Mouse (Mus musculus): Measurements from ENCODE around the gene Spatc1l. TPM values are rescaled to one million over a fixed set of nuclear protein-coding genes. Genes with fewer than 3 reads are reported as not detected.

Spatc1l gene
- not detected in 2 replicates for polyA plus RNA-seq (2014; fragmentation: Nextera tagmentation; extraction: Ambion mirVana)

- Histone ChIP-seq H3K27me3 (ENCODE audit: control insufficient read depth, insufficient read depth, low read length) (no peaks in the 10 kb centered on the region), H3K4me2 (ENCODE audit: low read length) (no peak within 1 kb of the TSS), H3K4me3 (ENCODE audit: control insufficient read depth in 1 of 2, insufficient read depth in 1 of 2, low read depth in 1 of 2, low read length in 2 of 2) (no peak within 1 kb of the TSS), H3K4me1 (ENCODE audit: control insufficient read depth in 2 of 2, insufficient read depth in 2 of 2, low read length in 2 of 2) (no peaks in the 10 kb centered on the region), H3K9ac (ENCODE audit: low read length) (no peak within 1 kb of the TSS), H3K27ac (replicated peaks in 1 of 2; ENCODE audit: control insufficient read depth in 1 of 2, insufficient read depth in 1 of 2, low read depth in 2 of 2, low read length in 2 of 2) (no peak within 1 kb of the TSS), H3K9me3 (ENCODE audit: control insufficient read depth, low read length) (no peaks in the 10 kb centered on the region), H3K36me3 (ENCODE audit: control insufficient read depth, insufficient read depth, low read length) (no peaks in the 10 kb centered on the region)
- ATAC-seq (ENCODE audit: insufficient number of reproducible peaks, insufficient read depth, low FRiP score, low read depth) = no peak
- 81% methylated on average over 10 of the region's 10 CpGs for WGBS
Observed at GRCm38 (mm10) chr10:76561972-76562371, at the start of gene Spatc1l. Gene Spatc1l, plus strand, starts transcription at chr10:76562272.

- Histone ChIP-seq H3K4me3 (ENCODE audit: control insufficient read depth in 1 of 2, insufficient read depth in 1 of 2, low read depth in 1 of 2, low read length in 2 of 2) (no peak overlapping the region), H3K27me3 (ENCODE audit: control insufficient read depth, insufficient read depth, low read length) (no peaks in the 10 kb centered on the region), H3K27ac (replicated peaks in 1 of 2; ENCODE audit: control insufficient read depth in 1 of 2, insufficient read depth in 1 of 2, low read depth in 2 of 2, low read length in 2 of 2) (no peak overlapping the region), H3K4me2 (ENCODE audit: low read length) (no peak overlapping the region), H3K9me3 (ENCODE audit: control insufficient read depth, low read length) (no peaks in the 10 kb centered on the region; the same call in 1 of the 2 replicates), H3K36me3 (ENCODE audit: control insufficient read depth, insufficient read depth, low read length) (peaks cover 72% of the 10 kb centered on the region), H3K9ac (ENCODE audit: low read length) (no peak overlapping the region), H3K4me1 (ENCODE audit: control insufficient read depth in 2 of 2, insufficient read depth in 2 of 2, low read length in 2 of 2) (no peaks in the 10 kb centered on the region)
- peak; percentile 69 for ATAC-seq (ENCODE audit: insufficient number of reproducible peaks, insufficient read depth, low FRiP score, low read depth)
- 30% methylated on average over 5 of the region's 5 CpGs for WGBS
Observed at GRCm38 (mm10) chr10:76512965-76513583, 49.0 kb upstream of the Spatc1l start.

- WGBS = under 1% methylated on average over 11 of the region's 11 CpGs
- Histone ChIP-seq H3K4me2 (ENCODE audit: low read length) (peak overlapping the region; percentile 90), H3K36me3 (ENCODE audit: control insufficient read depth, insufficient read depth, low read length) (peaks cover 26% of the 10 kb centered on the region), H3K27ac (replicated peaks in 1 of 2; ENCODE audit: control insufficient read depth in 1 of 2, insufficient read depth in 1 of 2, low read depth in 2 of 2, low read length in 2 of 2) (no peak overlapping the region), H3K9ac (ENCODE audit: low read length) (peak overlapping the region; percentile 66), H3K27me3 (ENCODE audit: control insufficient read depth, insufficient read depth, low read length) (no peaks in the 10 kb centered on the region), H3K9me3 (ENCODE audit: control insufficient read depth, low read length) (no peaks in the 10 kb centered on the region), H3K4me1 (ENCODE audit: control insufficient read depth in 2 of 2, insufficient read depth in 2 of 2, low read length in 2 of 2) (0 out of 4 replicates have a peak, but pooled peaks cover 2 to 7% of the 10 kb centered on the region in 2 experiments), H3K4me3 (ENCODE audit: control insufficient read depth in 1 of 2, insufficient read depth in 1 of 2, low read depth in 1 of 2, low read length in 2 of 2) (peak overlapping the region; percentile 56 to 70)
- no peak; the same call in 1 of the 2 replicates for ATAC-seq (ENCODE audit: insufficient number of reproducible peaks, insufficient read depth, low FRiP score, low read depth)
Observed at GRCm38 (mm10) chr10:76530922-76531321, 31.1 kb upstream of the Spatc1l start.

GRCm38 (mm10) chr10:76531375-76531774 is 30.7 kb upstream of the Spatc1l start, which contains the start of gene Lss:
Gene Lss, plus strand, starts transcription at chr10:76531588.
- H3K4me1 ChIP-seq (ENCODE audit: control insufficient read depth in 2 of 2, insufficient read depth in 2 of 2, low read length in 2 of 2) = 0 out of 4 replicates have a peak, but pooled peaks cover 2 to 7% of the 10 kb centered on the region in 2 experiments

GRCm38 (mm10) chr10:76531828-76532227 is 30.2 kb upstream of the Spatc1l start:
- H3K9me3 ChIP-seq (ENCODE audit: control insufficient read depth, low read length) = no peaks in the 10 kb centered on the region
- H3K27me3 ChIP-seq (ENCODE audit: control insufficient read depth, insufficient read depth, low read length) = no peaks in the 10 kb centered on the region
- peak overlapping the region; percentile 74 for H3K9ac ChIP-seq (ENCODE audit: low read length)
- ATAC-seq (ENCODE audit: insufficient number of reproducible peaks, insufficient read depth, low FRiP score, low read depth) = no peak
- H3K4me2 ChIP-seq (ENCODE audit: low read length) = peak overlapping the region; percentile 90
- 1% methylated on average over 14 of the region's 14 CpGs for WGBS
- H3K4me3 ChIP-seq (ENCODE audit: control insufficient read depth in 1 of 2, insufficient read depth in 1 of 2, low read depth in 1 of 2, low read length in 2 of 2) = peak overlapping the region; percentile 56 to 70
- peaks cover 33% of the 10 kb centered on the region for H3K36me3 ChIP-seq (ENCODE audit: control insufficient read depth, insufficient read depth, low read length)
- 0 out of 4 replicates have a peak, but pooled peaks cover 2 to 7% of the 10 kb centered on the region in 2 experiments for H3K4me1 ChIP-seq (ENCODE audit: control insufficient read depth in 2 of 2, insufficient read depth in 2 of 2, low read length in 2 of 2)
- peak overlapping the region; percentile 28 to 48; a peak in 3 of 4 replicates for H3K27ac ChIP-seq (replicated peaks in 1 of 2; ENCODE audit: control insufficient read depth in 1 of 2, insufficient read depth in 1 of 2, low read depth in 2 of 2, low read length in 2 of 2)

More at GRCm38 (mm10) chr10:76531375-76531774, 30.7 kb upstream of the Spatc1l start, which contains the start of gene Lss:
- H3K4me2 ChIP-seq (ENCODE audit: low read length) = peak within 1 kb of the TSS; percentile 90
- WGBS = under 1% methylated on average over 37 of the region's 37 CpGs
- H3K27ac ChIP-seq (replicated peaks in 1 of 2; ENCODE audit: control insufficient read depth in 1 of 2, insufficient read depth in 1 of 2, low read depth in 2 of 2, low read length in 2 of 2) = peak within 1 kb of the TSS; percentile 28 to 48; a peak in 3 of 4 replicates
- ATAC-seq (ENCODE audit: insufficient number of reproducible peaks, insufficient read depth, low FRiP score, low read depth) = peak; percentile 99
- H3K9ac ChIP-seq (ENCODE audit: low read length) = peak within 1 kb of the TSS; percentile 74
- peak within 1 kb of the TSS; percentile 56 to 70 for H3K4me3 ChIP-seq (ENCODE audit: control insufficient read depth in 1 of 2, insufficient read depth in 1 of 2, low read depth in 1 of 2, low read length in 2 of 2)
- no peaks in the 10 kb centered on the region for H3K27me3 ChIP-seq (ENCODE audit: control insufficient read depth, insufficient read depth, low read length)
- H3K9me3 ChIP-seq (ENCODE audit: control insufficient read depth, low read length) = no peaks in the 10 kb centered on the region
- peaks cover 30% of the 10 kb centered on the region for H3K36me3 ChIP-seq (ENCODE audit: control insufficient read depth, insufficient read depth, low read length)

GRCm38 (mm10) chr10:76535526-76535925 is 26.5 kb upstream of the Spatc1l start:
- Histone ChIP-seq H3K4me3 (ENCODE audit: control insufficient read depth in 1 of 2, insufficient read depth in 1 of 2, low read depth in 1 of 2, low read length in 2 of 2) (no peak overlapping the region), H3K27ac (replicated peaks in 1 of 2; ENCODE audit: control insufficient read depth in 1 of 2, insufficient read depth in 1 of 2, low read depth in 2 of 2, low read length in 2 of 2) (no peak overlapping the region), H3K9ac (ENCODE audit: low read length) (no peak overlapping the region), H3K4me1 (ENCODE audit: control insufficient read depth in 2 of 2, insufficient read depth in 2 of 2, low read length in 2 of 2) (0 out of 4 replicates have a peak, but pooled peaks cover 2 to 6% of the 10 kb centered on the region in 2 experiments), H3K36me3 (ENCODE audit: control insufficient read depth, insufficient read depth, low read length) (peaks cover 63% of the 10 kb centered on the region), H3K27me3 (ENCODE audit: control insufficient read depth, insufficient read depth, low read length) (no peaks in the 10 kb centered on the region), H3K9me3 (ENCODE audit: control insufficient read depth, low read length) (no peaks in the 10 kb centered on the region), H3K4me2 (ENCODE audit: low read length) (no peak overlapping the region)
- WGBS = 94% methylated on average over 7 of the region's 7 CpGs
- ATAC-seq (ENCODE audit: insufficient number of reproducible peaks, insufficient read depth, low FRiP score, low read depth) = no peak

- H3K4me2 ChIP-seq (ENCODE audit: low read length) = no peak overlapping the region
- WGBS = 63% methylated on average over 9 of the region's 9 CpGs
- H3K4me3 ChIP-seq (ENCODE audit: control insufficient read depth in 1 of 2, insufficient read depth in 1 of 2, low read depth in 1 of 2, low read length in 2 of 2) = no peak overlapping the region
- no peak overlapping the region for H3K27ac ChIP-seq (replicated peaks in 1 of 2; ENCODE audit: control insufficient read depth in 1 of 2, insufficient read depth in 1 of 2, low read depth in 2 of 2, low read length in 2 of 2)
- H3K4me1 ChIP-seq (ENCODE audit: control insufficient read depth in 2 of 2, insufficient read depth in 2 of 2, low read length in 2 of 2) = no peaks in the 10 kb centered on the region
- H3K9me3 ChIP-seq (ENCODE audit: control insufficient read depth, low read length) = no peaks in the 10 kb centered on the region
- H3K36me3 ChIP-seq (ENCODE audit: control insufficient read depth, insufficient read depth, low read length) = peaks cover 84% of the 10 kb centered on the region
- ATAC-seq (ENCODE audit: insufficient number of reproducible peaks, insufficient read depth, low FRiP score, low read depth) = no peak
- no peak overlapping the region for H3K9ac ChIP-seq (ENCODE audit: low read length)
- H3K27me3 ChIP-seq (ENCODE audit: control insufficient read depth, insufficient read depth, low read length) = no peaks in the 10 kb centered on the region
Observed at GRCm38 (mm10) chr10:76537619-76538018, 24.5 kb upstream of the Spatc1l start.
